Mouse (Mus musculus): Measurements from ENCODE around the gene Nhlrc1. TPM values are rescaled to one million over a fixed set of nuclear protein-coding genes. Genes with fewer than 3 reads are reported as not detected.

Gene Nhlrc1
- polyA plus RNA-seq, 1 experiment: 1.0 TPM

- peaks cover 2% of the 10 kb centered on the region for H3K36me3 ChIP-seq (ENCODE audit: control insufficient read depth, insufficient read depth, low read length, poor library complexity, severe bottlenecking)
- no peak overlapping the region for H3K4me3 ChIP-seq (ENCODE audit: low read depth, low read length)
- H3K27me3 ChIP-seq (ENCODE audit: control insufficient read depth, insufficient read depth, low read length, poor library complexity, severe bottlenecking): no peaks in the 10 kb centered on the region
- no peaks in the 10 kb centered on the region for H3K4me1 ChIP-seq (ENCODE audit: control insufficient read depth, insufficient read depth, low read length)
- H3K9me3 ChIP-seq (replicated peaks; ENCODE audit: control insufficient read depth, insufficient read depth, low read length, poor library complexity, severe bottlenecking): no peaks in the 10 kb centered on the region
- H3K27ac ChIP-seq (ENCODE audit: insufficient read depth, low read length): no peak overlapping the region
- TF ChIP-seq POLR2A (IDR thresholded peaks at IDR 0.05; ENCODE audit: insufficient read depth, low read length) (no peak), EP300 (IDR thresholded peaks at IDR 0.05; ENCODE audit: insufficient read depth, low read depth, low read length) (no peak), CTCF (IDR thresholded peaks at IDR 0.05; ENCODE audit: low read depth, low read length) (no peak)
- no peak overlapping the region for H3K9ac ChIP-seq (ENCODE audit: low read depth, poor library complexity, severe bottlenecking)
These were observed 39.3 kb upstream of the Nhlrc1 start for GRCm38 (mm10) chr13:47053971-47054370.

GRCm38 (mm10) chr13:47050009-47050408, 35.4 kb upstream of the Nhlrc1 start:
- Histone ChIP-seq H3K9me3 (replicated peaks; ENCODE audit: control insufficient read depth, insufficient read depth, low read length, poor library complexity, severe bottlenecking) (no peaks in the 10 kb centered on the region), H3K27ac (ENCODE audit: insufficient read depth, low read length) (no peak overlapping the region), H3K4me1 (ENCODE audit: control insufficient read depth, insufficient read depth, low read length) (no peaks in the 10 kb centered on the region), H3K27me3 (ENCODE audit: control insufficient read depth, insufficient read depth, low read length, poor library complexity, severe bottlenecking) (no peaks in the 10 kb centered on the region), H3K4me3 (ENCODE audit: low read depth, low read length) (no peak overlapping the region), H3K9ac (ENCODE audit: low read depth, poor library complexity, severe bottlenecking) (no peak overlapping the region), H3K36me3 (ENCODE audit: control insufficient read depth, insufficient read depth, low read length, poor library complexity, severe bottlenecking) (peaks cover 2% of the 10 kb centered on the region; the same call in 1 of the 2 replicates)
- no peak for TF ChIP-seq POLR2A (IDR thresholded peaks at IDR 0.05; ENCODE audit: insufficient read depth, low read length)
- no peak for TF ChIP-seq CTCF (IDR thresholded peaks at IDR 0.05; ENCODE audit: low read depth, low read length)
- TF ChIP-seq EP300 (IDR thresholded peaks at IDR 0.05; ENCODE audit: insufficient read depth, low read depth, low read length): no peak

- no peak for TF ChIP-seq POLR2A (IDR thresholded peaks at IDR 0.05; ENCODE audit: insufficient read depth, low read length)
- TF ChIP-seq CTCF (IDR thresholded peaks at IDR 0.05; ENCODE audit: low read depth, low read length): no peak
- no peak for TF ChIP-seq EP300 (IDR thresholded peaks at IDR 0.05; ENCODE audit: insufficient read depth, low read depth, low read length)
- peaks cover 2% of the 10 kb centered on the region; the same call in 1 of the 2 replicates for H3K36me3 ChIP-seq (ENCODE audit: control insufficient read depth, insufficient read depth, low read length, poor library complexity, severe bottlenecking)
- no peak overlapping the region for H3K9ac ChIP-seq (ENCODE audit: low read depth, poor library complexity, severe bottlenecking)
- no peak overlapping the region for H3K27ac ChIP-seq (ENCODE audit: insufficient read depth, low read length)
- H3K4me3 ChIP-seq (ENCODE audit: low read depth, low read length): no peak overlapping the region
- H3K9me3 ChIP-seq (replicated peaks; ENCODE audit: control insufficient read depth, insufficient read depth, low read length, poor library complexity, severe bottlenecking): no peaks in the 10 kb centered on the region
- H3K27me3 ChIP-seq (ENCODE audit: control insufficient read depth, insufficient read depth, low read length, poor library complexity, severe bottlenecking): no peaks in the 10 kb centered on the region
- H3K4me1 ChIP-seq (ENCODE audit: control insufficient read depth, insufficient read depth, low read length): no peaks in the 10 kb centered on the region
These were observed 33.3 kb upstream of the Nhlrc1 start for GRCm38 (mm10) chr13:47047996-47048395.

- no peaks in the 10 kb centered on the region for H3K36me3 ChIP-seq (ENCODE audit: control insufficient read depth, insufficient read depth, low read length, poor library complexity, severe bottlenecking)
- peak within 1 kb of the TSS; percentile 74 for H3K4me3 ChIP-seq (ENCODE audit: low read depth, low read length)
- peak within 1 kb of the TSS; percentile 93 for H3K9ac ChIP-seq (ENCODE audit: low read depth, poor library complexity, severe bottlenecking)
- H3K9me3 ChIP-seq (replicated peaks; ENCODE audit: control insufficient read depth, insufficient read depth, low read length, poor library complexity, severe bottlenecking): no peaks in the 10 kb centered on the region
- TF ChIP-seq POLR2A (IDR thresholded peaks at IDR 0.05; ENCODE audit: insufficient read depth, low read length) (no peak), CTCF (IDR thresholded peaks at IDR 0.05; ENCODE audit: low read depth, low read length) (no peak), EP300 (IDR thresholded peaks at IDR 0.05; ENCODE audit: insufficient read depth, low read depth, low read length) (no peak)
- no peaks in the 10 kb centered on the region for H3K27me3 ChIP-seq (ENCODE audit: control insufficient read depth, insufficient read depth, low read length, poor library complexity, severe bottlenecking)
- no peak within 1 kb of the TSS for H3K27ac ChIP-seq (ENCODE audit: insufficient read depth, low read length)
- H3K4me1 ChIP-seq (ENCODE audit: control insufficient read depth, insufficient read depth, low read length): no peaks in the 10 kb centered on the region
These were observed 29.9 kb upstream of the Nhlrc1 start, which contains the start of gene Tpmt for GRCm38 (mm10) chr13:47044617-47044947. TSS of gene Tpmt (minus strand) at chr13:47044737.

GRCm38 (mm10) chr13:47043833-47044616, 29.4 kb upstream of the Nhlrc1 start:
- Histone ChIP-seq H3K9ac (ENCODE audit: low read depth, poor library complexity, severe bottlenecking) (peak overlapping the region; percentile 93), H3K36me3 (ENCODE audit: control insufficient read depth, insufficient read depth, low read length, poor library complexity, severe bottlenecking) (no peaks in the 10 kb centered on the region), H3K27me3 (ENCODE audit: control insufficient read depth, insufficient read depth, low read length, poor library complexity, severe bottlenecking) (no peaks in the 10 kb centered on the region), H3K9me3 (replicated peaks; ENCODE audit: control insufficient read depth, insufficient read depth, low read length, poor library complexity, severe bottlenecking) (no peaks in the 10 kb centered on the region), H3K4me3 (ENCODE audit: low read depth, low read length) (peak overlapping the region; percentile 74), H3K27ac (ENCODE audit: insufficient read depth, low read length) (no peak overlapping the region), H3K4me1 (ENCODE audit: control insufficient read depth, insufficient read depth, low read length) (no peaks in the 10 kb centered on the region)
- TF ChIP-seq CTCF (IDR thresholded peaks at IDR 0.05; ENCODE audit: low read depth, low read length): no peak
- no peak for TF ChIP-seq POLR2A (IDR thresholded peaks at IDR 0.05; ENCODE audit: insufficient read depth, low read length)
- TF ChIP-seq EP300 (IDR thresholded peaks at IDR 0.05; ENCODE audit: insufficient read depth, low read depth, low read length): no peak

- no peak for TF ChIP-seq CTCF (IDR thresholded peaks at IDR 0.05; ENCODE audit: low read depth, low read length)
- TF ChIP-seq POLR2A (IDR thresholded peaks at IDR 0.05; ENCODE audit: insufficient read depth, low read length): peak; percentile 90
- Histone ChIP-seq H3K36me3 (ENCODE audit: control insufficient read depth, insufficient read depth, low read length, poor library complexity, severe bottlenecking) (no peaks in the 10 kb centered on the region), H3K9ac (ENCODE audit: low read depth, poor library complexity, severe bottlenecking) (peak within 1 kb of the TSS; percentile 93), H3K27me3 (ENCODE audit: control insufficient read depth, insufficient read depth, low read length, poor library complexity, severe bottlenecking) (no peaks in the 10 kb centered on the region), H3K4me1 (ENCODE audit: control insufficient read depth, insufficient read depth, low read length) (no peaks in the 10 kb centered on the region), H3K4me3 (ENCODE audit: low read depth, low read length) (peak within 1 kb of the TSS; percentile 84), H3K9me3 (replicated peaks; ENCODE audit: control insufficient read depth, insufficient read depth, low read length, poor library complexity, severe bottlenecking) (no peaks in the 10 kb centered on the region), H3K27ac (ENCODE audit: insufficient read depth, low read length) (no peak within 1 kb of the TSS; the same call in 1 of the 2 replicates)
These were observed 28.5 kb upstream of the Nhlrc1 start, which contains the start of gene Kdm1b for GRCm38 (mm10) chr13:47043030-47043680. TSS of gene Kdm1b (plus strand) at chr13:47043499.
